Comparison of ENCODE assay signal across 8 mouse cellular contexts in genomic region chr19:32180756-32181674, GRCm38 (mm10).
DNase-seq lines count a peak whose midpoint lies in the region; ATAC-seq and TF ChIP-seq lines count a peak whose summit lies in the region.

No protein-coding gene starts in this region.

- H3K4me3 ChIP-seq in midbrain, postnatal 0 days (ENCODE audit: low read depth, low read length) = no peak overlapping the region
- H3K4me3 ChIP-seq in midbrain, embryonic 10.5 days = no peak overlapping the region
- H3K4me3 ChIP-seq in intestine, embryonic 16.5 days (ENCODE audit: low read length) = no peak overlapping the region
- H3K4me3 ChIP-seq in lung, embryonic 16.5 days (ENCODE audit: low read length) = no peak overlapping the region
- H3K4me3 ChIP-seq in limb, embryonic 10.5 days = no peak overlapping the region

- H3K9ac ChIP-seq in midbrain, postnatal 0 days (replicated peaks; ENCODE audit: low read length, poor library complexity, severe bottlenecking) = no peak overlapping the region
- H3K9ac ChIP-seq in intestine, embryonic 16.5 days (ENCODE audit: low read depth, low read length) = no peak overlapping the region
- 0 out of 2 replicates have a peak overlapping the region, but pooled peaks have one; percentile 21 for H3K9ac ChIP-seq in lung, embryonic 16.5 days (ENCODE audit: low read length)

- H3K36me3 ChIP-seq in midbrain, postnatal 0 days (ENCODE audit: insufficient read depth, low read length) = no peaks in the 10 kb centered on the region
- no peaks in the 10 kb centered on the region for H3K36me3 ChIP-seq in midbrain, embryonic 10.5 days
- H3K36me3 ChIP-seq in intestine, embryonic 16.5 days (ENCODE audit: control insufficient read depth, insufficient read depth, low read length) = no peaks in the 10 kb centered on the region
- 0 out of 2 replicates have a peak, but pooled peaks cover 2% of the 10 kb centered on the region for H3K36me3 ChIP-seq in lung, embryonic 16.5 days (ENCODE audit: control insufficient read depth, insufficient read depth, low read length)
- H3K36me3 ChIP-seq in limb, embryonic 10.5 days = no peaks in the 10 kb centered on the region

- no peaks in the 10 kb centered on the region for H3K27me3 ChIP-seq in midbrain, postnatal 0 days (ENCODE audit: insufficient read depth, low read length)
- H3K27me3 ChIP-seq in midbrain, embryonic 10.5 days (ENCODE audit: low read depth, poor library complexity, severe bottlenecking) = no peaks in the 10 kb centered on the region
- no peaks in the 10 kb centered on the region for H3K27me3 ChIP-seq in intestine, embryonic 16.5 days (replicated peaks; ENCODE audit: control insufficient read depth, insufficient read depth, low read length)
- no peaks in the 10 kb centered on the region for H3K27me3 ChIP-seq in lung, embryonic 16.5 days (ENCODE audit: control insufficient read depth, insufficient read depth, low read depth, low read length)
- H3K27me3 ChIP-seq in limb, embryonic 10.5 days (ENCODE audit: low read depth, poor library complexity, severe bottlenecking) = no peaks in the 10 kb centered on the region

- H3K9me3 ChIP-seq in midbrain, postnatal 0 days (ENCODE audit: low read length) = no peaks in the 10 kb centered on the region
- H3K9me3 ChIP-seq in midbrain, embryonic 10.5 days (replicated peaks) = no peaks in the 10 kb centered on the region
- H3K9me3 ChIP-seq in intestine, embryonic 16.5 days (ENCODE audit: control insufficient read depth, low read length) = no peaks in the 10 kb centered on the region
- H3K9me3 ChIP-seq in lung, embryonic 16.5 days (ENCODE audit: control insufficient read depth, low read length) = no peaks in the 10 kb centered on the region
- H3K9me3 ChIP-seq in limb, embryonic 10.5 days (replicated peaks) = no peaks in the 10 kb centered on the region

- 77% methylated on average over 14 of the region's 14 CpGs for WGBS in midbrain, postnatal 0 days
- 83% methylated on average over 14 of the region's 14 CpGs for WGBS in midbrain, embryonic 10.5 days
- WGBS in intestine, embryonic 16.5 days = 69% methylated on average over 14 of the region's 14 CpGs
- 35% methylated on average over 14 of the region's 14 CpGs for WGBS in lung, embryonic 16.5 days
- 79% methylated on average over 14 of the region's 14 CpGs for WGBS in limb, embryonic 10.5 days

- TF ChIP-seq CTCF in midbrain, postnatal 0 days (IDR thresholded peaks at IDR 0.05) = no peak

- ATAC-seq in midbrain, postnatal 0 days (ENCODE audit: low FRiP score) = no peak
- peak; percentile 85 for ATAC-seq in erythroblast, adult 5-6 weeks (replicated peaks; ENCODE audit: low FRiP score, poor library complexity, severe bottlenecking)
- peak; percentile 45 for ATAC-seq in intestine, embryonic 16.5 days
- peak; percentile 78 for ATAC-seq in lung, embryonic 16.5 days (ENCODE audit: low read depth)

- H3K4me2 ChIP-seq in midbrain, postnatal 0 days (ENCODE audit: low read depth, low read length, poor library complexity, severe bottlenecking) = no peak overlapping the region
- no peak overlapping the region for H3K4me2 ChIP-seq in intestine, embryonic 16.5 days (ENCODE audit: low read depth, low read length)
- H3K4me2 ChIP-seq in lung, embryonic 16.5 days (ENCODE audit: low read depth, low read length) = peak overlapping the region; percentile 5; the same call in 1 of the 2 replicates

- H3K4me1 ChIP-seq in midbrain, postnatal 0 days (ENCODE audit: insufficient read depth, low read length) = no peaks in the 10 kb centered on the region
- no peaks in the 10 kb centered on the region for H3K4me1 ChIP-seq in midbrain, embryonic 10.5 days
- H3K4me1 ChIP-seq in intestine, embryonic 16.5 days (ENCODE audit: control insufficient read depth, insufficient read depth, low read length) = peaks cover 32% of the 10 kb centered on the region
- peaks cover 55% of the 10 kb centered on the region for H3K4me1 ChIP-seq in lung, embryonic 16.5 days (replicated peaks; ENCODE audit: control insufficient read depth, insufficient read depth, low read length)
- H3K4me1 ChIP-seq in limb, embryonic 10.5 days = no peaks in the 10 kb centered on the region

- 0 out of 2 replicates have a peak overlapping the region, but pooled peaks have one; percentile 9 for H3K27ac ChIP-seq in midbrain, postnatal 0 days (ENCODE audit: low read depth, low read length)
- no peak overlapping the region for H3K27ac ChIP-seq in midbrain, embryonic 10.5 days (replicated peaks)
- H3K27ac ChIP-seq in intestine, embryonic 16.5 days (ENCODE audit: low read length) = peak overlapping the region; percentile 68; the same call in 1 of the 2 replicates
- H3K27ac ChIP-seq in lung, embryonic 16.5 days (ENCODE audit: low read length) = peak overlapping the region; percentile 89
- no peak overlapping the region for H3K27ac ChIP-seq in limb, embryonic 10.5 days

- DNase-seq in midbrain, postnatal 0 days (ENCODE audit: low spot score) = no peak
- no peak for DNase-seq in midbrain, embryonic 10.5 days (ENCODE audit: low spot score)
- no peak for DNase-seq in limb, embryonic 10.5 days (ENCODE audit: low spot score)
- no peak for DNase-seq in cerebellum, postnatal 10 days
- DNase-seq in cerebellum, adult 11-12 months = no peak

Comparison
In these comparisons a context has a peak if more than half of its experiments do, and no peak if none do; other contexts are left out.
1. H3K27ac ChIP-seq: peak in midbrain, postnatal 0 days (single experiment), intestine, embryonic 16.5 days (single experiment) and lung, embryonic 16.5 days (single experiment); none in midbrain, embryonic 10.5 days (single experiment) and limb, embryonic 10.5 days (single experiment).